Mouse (Mus musculus) small intestine, adult 2 months (tissue): Measurements from ENCODE around the gene Ccn6.

ENCODE experiments used
- CTCF ChIP-seq: fragments of 200-500 bp; IDR thresholded peaks from 2 replicates; pipeline ENCODE4 v1.5.1; 2012; ENCODE audit warnings: low read depth, mild to moderate bottlenecking, control low read depth, inconsistent platforms, low read length, moderate library complexity, mixed read lengths; ENCODE audit not compliant: insufficient replicate concordance, insufficient read length; ENCODE audit errors: extremely low read depth
- POLR2A ChIP-seq: fragments of 200-500 bp; IDR thresholded peaks from 2 replicates; pipeline ENCODE4 v1.6.1; 2012; ENCODE audit warnings: low read depth, mild to moderate bottlenecking, control low read depth, inconsistent platforms, low read length, moderate library complexity

GRCm38 (mm10) chr10:39141401-39141800, 22.2 kb downstream of the Ccn6 start:
- TF ChIP-seq CTCF: no peak
- no peak for TF ChIP-seq POLR2A
